Mouse (Mus musculus) adipocyte (in vitro differentiated cells): ENCODE data around the gene Gm3376.
"Not testable (repeated sequence)": the region's sequence is repeated elsewhere in the genome, so short reads cannot be mapped to it uniquely, and the experiment has no call there.

Source experiments
- DNase-seq: peaks from one replicate; pipeline ENCODE4 v3.0.0-alpha.2; 2016; ENCODE audit warnings: low spot score

Gm3376 gene

GRCm38 (mm10) chrY:3771373-3771772 is at the start of gene Gm3376:
Gene Gm3376, plus strand, starts transcription at chrY:3771673.
- DNase-seq = not testable (repeated sequence)
